Mouse (Mus musculus) MEL (cell line): ENCODE data around the gene Vdr. TPM values are rescaled to one million over a fixed set of nuclear protein-coding genes. Genes with fewer than 3 reads are reported as not detected.
A peak's percentile ranks its signal among the peaks of the same experiment; 100 is the strongest.

Experiments used
- DNase-seq: peaks from one replicate; pipeline ENCODE4 v3.0.0; 2011; ENCODE audit warnings: low read depth, low spot score
- H3K27ac ChIP-seq: 2 replicates; pipeline ENCODE4 v1.5.1; 2012; ENCODE audit warnings: low read depth, mild to moderate bottlenecking, control low read depth, low read length, moderate library complexity; ENCODE audit not compliant: control insufficient read depth
- H3K27me3 ChIP-seq, 2 experiments: fragments of 150-350 bp in 1 of 2; sonication (generic) in 1 of 2; 2 replicates each; pipeline ENCODE4 v1.6.1; 2012; ENCODE audit warnings: low read length in 2 of 2, mild to moderate bottlenecking in 2 of 2, improper control_type of control experiment in 1 of 2, moderate library complexity in 1 of 2; ENCODE audit not compliant: insufficient read depth in 2 of 2, control insufficient read depth in 1 of 2
- H3K36me3 ChIP-seq, 2 experiments: 2 replicates each; pipeline ENCODE4 v1.6.1; 2012 to 2014; ENCODE audit warnings: low read length in 2 of 2, improper control_type of control experiment in 1 of 2, inconsistent platforms in 1 of 2, mild to moderate bottlenecking in 1 of 2; ENCODE audit not compliant: insufficient read depth in 2 of 2, control insufficient read depth in 1 of 2
- H3K4me1 ChIP-seq, 2 experiments: fragments of 150-350 bp in 1 of 2; sonication (generic) in 1 of 2; 2 replicates each; pipeline ENCODE4 v1.6.1; 2012; ENCODE audit warnings: low read length in 2 of 2, improper control_type of control experiment in 1 of 2, mild to moderate bottlenecking in 1 of 2; ENCODE audit not compliant: insufficient read depth in 2 of 2, control insufficient read depth in 1 of 2
- H3K4me3 ChIP-seq, 2 experiments: fragments of 150-350 bp in 1 of 2; sonication (generic) in 1 of 2; 2 replicates each; pipeline ENCODE4 v1.5.1; 2012; ENCODE audit warnings: low read depth in 2 of 2, low read length in 2 of 2, mild to moderate bottlenecking in 2 of 2, moderate library complexity in 2 of 2, control low read depth in 1 of 2, improper control_type of control experiment in 1 of 2; ENCODE audit not compliant: control insufficient read depth in 1 of 2, insufficient read depth in 1 of 2
- H3K79me2 ChIP-seq: 2 replicates; pipeline ENCODE4 v1.6.1; 2012; ENCODE audit warnings: mild to moderate bottlenecking, low read length, moderate library complexity; ENCODE audit not compliant: control insufficient read depth, poor library complexity, insufficient read depth
- H3K9ac ChIP-seq: 2 replicates; pipeline ENCODE4 v1.6.1; 2012; ENCODE audit warnings: low read depth, mild to moderate bottlenecking, control low read depth, low read length, moderate library complexity; ENCODE audit not compliant: control insufficient read depth, poor library complexity, severe bottlenecking
- H3K9me3 ChIP-seq: fragments of 150-350 bp; sonication (generic); replicated peaks from 2 replicates; pipeline ENCODE4 v1.6.1; 2012; ENCODE audit warnings: mild to moderate bottlenecking, low read length, improper control_type of control experiment, moderate library complexity; ENCODE audit not compliant: insufficient read depth
- BHLHE40 ChIP-seq: IDR thresholded peaks from 2 replicates; pipeline ENCODE4 v1.6.1; 2012; ENCODE audit warnings: low read depth, mild to moderate bottlenecking, inconsistent platforms, low read length, improper control_type of control experiment, borderline replicate concordance
- CHD1 ChIP-seq: IDR thresholded peaks from 2 replicates; pipeline ENCODE4 v1.6.1; 2012; ENCODE audit warnings: low read depth, mild to moderate bottlenecking, inconsistent platforms, low read length, improper control_type of control experiment
- E2F4 ChIP-seq: IDR thresholded peaks from 2 replicates; pipeline ENCODE4 v1.6.1; 2011; ENCODE audit warnings: low read depth, low read length, improper control_type of control experiment, borderline replicate concordance
- ELF1 ChIP-seq: IDR thresholded peaks from 2 replicates; pipeline ENCODE4 v1.6.1; 2014; ENCODE audit warnings: low read depth, mild to moderate bottlenecking, inconsistent platforms, low read length, improper control_type of control experiment, moderate library complexity
- EP300 ChIP-seq, 2 experiments: IDR thresholded peaks; 2 replicates each; pipeline ENCODE4 v1.6.1; 2011; ENCODE audit warnings: improper control_type of control experiment in 2 of 2, low read length in 2 of 2, low read depth in 1 of 2, mild to moderate bottlenecking in 1 of 2
- MAZ ChIP-seq: IDR thresholded peaks from 2 replicates; pipeline ENCODE4 v1.6.1; 2012; ENCODE audit warnings: low read depth, mild to moderate bottlenecking, inconsistent platforms, low read length, improper control_type of control experiment
- MXI1 ChIP-seq: IDR thresholded peaks from 2 replicates; pipeline ENCODE4 v1.6.1; 2011; ENCODE audit warnings: mild to moderate bottlenecking, low read depth, low read length, improper control_type of control experiment
- MYB ChIP-seq: IDR thresholded peaks from 2 replicates; pipeline ENCODE4 v1.6.1; 2011; ENCODE audit warnings: mild to moderate bottlenecking, low read depth, low read length, improper control_type of control experiment
- MYC ChIP-seq: IDR thresholded peaks from 2 replicates; pipeline ENCODE4 v1.6.1; 2011; ENCODE audit warnings: low read depth, mild to moderate bottlenecking, low read length, improper control_type of control experiment, moderate library complexity
- RAD21 ChIP-seq: IDR thresholded peaks from 2 replicates; pipeline ENCODE4 v1.6.1; 2011; ENCODE audit warnings: mild to moderate bottlenecking, low read depth, low read length, improper control_type of control experiment
- TCF12 ChIP-seq: IDR thresholded peaks from 2 replicates; pipeline ENCODE4 v1.6.1; 2014; ENCODE audit warnings: low read depth, mild to moderate bottlenecking, inconsistent platforms, low read length, improper control_type of control experiment, moderate library complexity
- USF2 ChIP-seq, 2 experiments: IDR thresholded peaks; 2 replicates each; pipeline ENCODE4 v1.6.1; 2011 to 2012; ENCODE audit warnings: improper control_type of control experiment in 2 of 2, low read length in 2 of 2, borderline replicate concordance in 1 of 2, inconsistent platforms in 1 of 2, low read depth in 1 of 2, mild to moderate bottlenecking in 1 of 2; ENCODE audit not compliant: insufficient read depth in 1 of 2
- ZMIZ1 ChIP-seq: IDR thresholded peaks from 2 replicates; pipeline ENCODE4 v1.6.1; 2012; ENCODE audit warnings: low read depth, mild to moderate bottlenecking, inconsistent platforms, low read length, improper control_type of control experiment, moderate library complexity
- polyA plus RNA-seq, 2 experiments: library from polyadenylated mRNA; stranded (reverse) in 1 of 2; unstranded in 1 of 2; fragments of >175 nt in 1 of 2; fragments of >200 nt in 1 of 2; gene quantifications; 2 replicates each; pipeline versions ENCODE4 v1.2.1 to v1.2.4; 2012; ENCODE audit warnings: low replicate concordance in 2 of 2, low read depth in 1 of 2; ENCODE audit not compliant: insufficient read length in 2 of 2, insufficient read depth in 1 of 2, missing spikeins in 1 of 2
- total RNA-seq: library from RNA; depleted of rRNA; stranded (reverse); fragments of 300-350 nt; gene quantifications from 2 replicates; pipeline ENCODE4 v1.2.3, GENCODE M21; 2012

Vdr gene
- total and polyA plus RNA-seq, 3 experiments, result 0.54 to 1.9 TPM; not detected in 1

GRCm38 (mm10) chr15:97938580-97938979, 28.1 kb upstream of the Vdr start:
- TF ChIP-seq CHD1 (no peak), MXI1 (no peak), E2F4 (no peak), ELF1 (no peak), USF2 (IDR thresholded peaks at IDR 0.05; ENCODE audit: borderline replicate concordance in 1 of 2, insufficient read depth in 1 of 2, low read depth in 1 of 2, low read length in 2 of 2) (no peak), MAZ (no peak), MYB (no peak), RAD21 (no peak), BHLHE40 (no peak), EP300 (IDR thresholded peaks at IDR 0.05; ENCODE audit: low read depth in 1 of 2, low read length in 2 of 2) (no peak)
- TF ChIP-seq, all 39 proteins: peak for 0

GRCm38 (mm10) chr15:97932441-97932840, 22.0 kb upstream of the Vdr start:
- no peaks in the 10 kb centered on the region for H3K9me3 ChIP-seq
- peaks cover 6 to 13% of the 10 kb centered on the region in 2 experiments for H3K27me3 ChIP-seq
- no peak overlapping the region for H3K4me3 ChIP-seq
- TF ChIP-seq MXI1, result no peak
- no peak for TF ChIP-seq TCF12
- TF ChIP-seq, all 39 proteins: peak for 0
- no peaks in the 10 kb centered on the region for H3K79me2 ChIP-seq
- no peak for DNase-seq
- no peak overlapping the region for H3K27ac ChIP-seq
- no peaks in the 10 kb centered on the region for H3K4me1 ChIP-seq
- H3K9ac ChIP-seq, result no peak overlapping the region
- no peaks in the 10 kb centered on the region for H3K36me3 ChIP-seq

More at GRCm38 (mm10) chr15:97938580-97938979, 28.1 kb upstream of the Vdr start:
- Histone ChIP-seq H3K4me3 (no peak overlapping the region), H3K27me3 (peaks cover 8 to 9% of the 10 kb centered on the region in 2 experiments), H3K36me3 (no peaks in the 10 kb centered on the region), H3K9me3 (no peaks in the 10 kb centered on the region), H3K9ac (no peak overlapping the region), H3K4me1 (peaks cover 0 to 9% of the 10 kb centered on the region in 2 experiments; a peak in 2 of 4 replicates), H3K27ac (no peak overlapping the region), H3K79me2 (no peaks in the 10 kb centered on the region)
- DNase-seq, result no peak

- Histone ChIP-seq H3K9me3 (no peaks in the 10 kb centered on the region), H3K79me2 (no peaks in the 10 kb centered on the region), H3K9ac (no peak overlapping the region), H3K36me3 (no peaks in the 10 kb centered on the region), H3K4me1 (no peaks in the 10 kb centered on the region), H3K27ac (no peak overlapping the region), H3K4me3 (no peak overlapping the region), H3K27me3 (peaks cover 8 to 12% of the 10 kb centered on the region in 2 experiments)
- TF ChIP-seq MYB, result no peak
- peak in 1 of 2 experiments; percentile 39; a peak in 1 of 4 replicates for TF ChIP-seq EP300 (IDR thresholded peaks at IDR 0.05; ENCODE audit: low read depth in 1 of 2, low read length in 2 of 2)
- TF ChIP-seq TCF12, result 0 out of 2 replicates have a peak, but pooled peaks have one; percentile 8
- no peak for TF ChIP-seq MYC
- no peak for TF ChIP-seq ZMIZ1
- peak; percentile 36 for DNase-seq
These were observed 18.9 kb upstream of the Vdr start for GRCm38 (mm10) chr15:97929259-97929824.
